Mouse (Mus musculus): ENCODE measurements around the gene Coa4.

The Coa4 gene

DNA sequence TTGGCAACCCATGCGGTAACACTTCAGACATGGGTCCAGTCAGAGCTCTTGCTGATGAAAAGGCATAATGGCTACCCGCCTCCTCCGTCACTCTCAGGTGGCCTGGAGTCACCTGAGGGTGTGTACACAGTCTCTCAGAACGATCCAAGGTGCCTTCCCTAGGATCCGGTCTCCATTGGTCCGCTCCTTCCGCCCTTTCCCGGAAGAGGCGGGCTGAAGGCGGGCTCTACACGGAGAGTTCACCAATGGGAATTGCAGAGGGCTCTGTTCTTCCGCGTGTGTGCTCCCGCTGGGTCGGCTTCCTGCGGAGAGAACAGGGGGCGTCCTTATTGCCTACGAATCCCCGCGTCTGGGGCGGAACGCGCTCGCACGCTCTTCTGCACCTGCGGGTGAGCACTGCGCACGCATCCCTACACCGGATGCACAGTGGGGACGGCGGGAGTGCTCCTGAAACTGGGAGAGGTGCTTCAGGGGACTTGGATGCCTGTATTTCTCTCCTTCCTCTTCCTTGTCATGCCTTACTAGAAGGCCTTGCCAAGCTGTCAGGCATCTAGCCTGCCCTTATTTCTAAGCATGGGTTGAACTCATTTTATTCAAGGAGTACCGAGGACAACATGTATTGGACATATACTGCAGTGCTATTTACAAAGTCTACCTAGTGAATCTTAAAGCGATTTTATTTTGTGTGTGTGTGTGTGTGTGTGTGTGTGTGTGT is at the start of gene Coa4:
Gene Coa4 (plus strand): TSS at position 268 of the 715 bp plus-strand sequence.
- DNase-seq (ENCODE audit: low read depth, low spot score) = peak; percentile 95

DNA sequence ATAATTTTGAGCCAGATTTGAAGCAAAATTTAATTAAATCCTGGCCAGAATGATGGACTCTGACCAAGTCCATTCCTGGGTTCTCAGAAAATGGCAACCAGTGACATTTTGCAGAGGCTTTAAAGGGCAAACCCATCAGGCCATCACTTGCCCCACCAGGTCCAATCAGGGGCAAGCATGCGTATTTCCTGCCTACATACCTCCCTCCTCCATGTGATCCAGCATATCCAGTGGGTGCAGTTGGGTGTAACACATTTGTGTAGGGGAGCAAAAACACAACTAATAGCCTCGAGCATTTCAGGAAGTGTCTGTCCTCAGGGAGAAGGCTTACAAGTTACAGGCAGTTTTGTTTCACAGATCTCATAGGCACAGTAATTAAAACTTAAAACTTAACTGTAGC is 49.6 kb upstream of the Coa4 start:
- DNase-seq (ENCODE audit: low read depth, low spot score) = no peak

DNA sequence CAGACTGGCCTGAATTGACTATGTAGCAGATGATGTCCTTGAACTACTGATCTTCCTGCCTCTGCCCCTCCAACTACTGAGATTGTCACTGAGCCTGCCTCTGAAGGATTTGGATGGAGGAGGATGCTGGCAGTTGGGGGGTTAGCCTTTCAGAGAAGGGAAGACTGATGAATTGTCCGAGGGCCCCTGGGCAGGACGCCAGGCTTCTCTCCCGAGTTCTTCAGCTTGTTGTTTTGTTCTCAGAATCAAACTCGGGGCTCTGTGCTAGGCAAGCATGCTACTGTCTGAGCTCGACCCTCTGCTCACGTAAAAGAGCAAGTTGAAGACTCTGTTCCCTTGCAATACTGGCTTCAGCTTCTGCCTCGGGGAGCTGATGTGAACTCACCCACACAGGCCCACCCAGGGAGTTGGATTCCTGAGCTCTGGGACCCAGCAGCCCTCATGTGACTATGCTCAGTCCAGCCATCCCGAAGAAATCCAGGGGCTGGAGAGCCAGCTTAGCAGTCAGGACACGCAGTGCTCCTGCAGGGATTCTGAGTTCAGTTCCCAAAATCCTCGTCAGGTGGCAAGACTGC is 48.3 kb upstream of the Coa4 start:
- no peak for DNase-seq (ENCODE audit: low read depth, low spot score)

DNA sequence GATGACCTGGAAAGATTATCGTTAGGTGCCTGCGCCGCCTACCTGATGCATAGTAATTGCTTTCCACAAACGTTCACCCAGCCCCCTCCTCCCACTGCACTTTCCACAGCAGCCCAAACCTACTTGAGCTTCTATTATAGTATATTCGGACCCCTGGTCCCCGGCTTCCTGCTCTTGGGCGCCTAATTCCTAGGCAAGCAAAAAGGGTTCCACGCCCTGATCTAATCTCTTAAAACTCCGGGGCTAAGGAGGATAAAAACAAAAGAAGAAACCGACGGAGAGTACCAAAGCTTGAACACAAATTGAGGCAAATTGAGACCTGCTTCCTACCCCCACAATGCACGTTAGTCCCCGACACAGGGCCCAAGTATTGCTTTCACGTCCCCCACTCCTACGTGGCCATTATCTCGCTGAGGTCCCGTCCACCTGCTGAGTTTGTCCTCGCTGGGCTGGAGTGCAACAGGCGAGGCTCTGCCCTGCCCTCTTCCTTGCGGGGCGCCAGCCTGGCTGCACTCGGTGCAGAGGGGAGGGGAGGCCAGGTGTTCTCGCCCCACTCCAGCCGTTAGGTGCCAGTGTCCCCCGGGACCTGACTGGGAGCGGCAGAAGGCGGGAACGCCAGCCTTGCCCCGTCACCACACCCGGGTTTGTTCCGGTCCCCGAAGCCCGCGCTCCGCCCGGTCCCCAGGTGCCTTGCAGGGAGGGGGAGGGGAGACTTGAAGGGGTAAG is 44.3 kb upstream of the Coa4 start:
- DNase-seq (ENCODE audit: low read depth, low spot score) = no peak

DNA sequence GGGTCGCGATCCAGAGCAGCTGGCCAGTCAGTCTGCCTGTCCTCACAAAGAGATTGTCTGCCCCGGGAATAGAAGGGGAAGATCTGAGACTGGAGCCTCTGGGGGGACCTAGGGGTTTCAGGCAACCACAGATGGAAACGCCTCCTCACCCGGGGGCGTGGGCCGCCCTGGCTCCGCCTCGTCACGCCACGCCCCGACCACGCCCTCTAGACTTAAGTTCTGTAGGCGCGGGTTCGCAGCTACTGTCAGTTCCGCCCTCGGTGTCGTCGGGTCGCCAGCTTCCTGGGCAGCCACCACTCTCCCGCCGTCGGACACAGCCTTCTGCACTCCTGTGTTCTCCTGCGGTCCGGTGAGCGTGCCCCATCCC is 43.8 kb upstream of the Coa4 start, which contains the start of gene Ucp2:
Gene Ucp2 (plus strand): TSS at position 221 of the 367 bp plus-strand sequence.
- DNase-seq (ENCODE audit: low read depth, low spot score) = peak; percentile 77

DNA sequence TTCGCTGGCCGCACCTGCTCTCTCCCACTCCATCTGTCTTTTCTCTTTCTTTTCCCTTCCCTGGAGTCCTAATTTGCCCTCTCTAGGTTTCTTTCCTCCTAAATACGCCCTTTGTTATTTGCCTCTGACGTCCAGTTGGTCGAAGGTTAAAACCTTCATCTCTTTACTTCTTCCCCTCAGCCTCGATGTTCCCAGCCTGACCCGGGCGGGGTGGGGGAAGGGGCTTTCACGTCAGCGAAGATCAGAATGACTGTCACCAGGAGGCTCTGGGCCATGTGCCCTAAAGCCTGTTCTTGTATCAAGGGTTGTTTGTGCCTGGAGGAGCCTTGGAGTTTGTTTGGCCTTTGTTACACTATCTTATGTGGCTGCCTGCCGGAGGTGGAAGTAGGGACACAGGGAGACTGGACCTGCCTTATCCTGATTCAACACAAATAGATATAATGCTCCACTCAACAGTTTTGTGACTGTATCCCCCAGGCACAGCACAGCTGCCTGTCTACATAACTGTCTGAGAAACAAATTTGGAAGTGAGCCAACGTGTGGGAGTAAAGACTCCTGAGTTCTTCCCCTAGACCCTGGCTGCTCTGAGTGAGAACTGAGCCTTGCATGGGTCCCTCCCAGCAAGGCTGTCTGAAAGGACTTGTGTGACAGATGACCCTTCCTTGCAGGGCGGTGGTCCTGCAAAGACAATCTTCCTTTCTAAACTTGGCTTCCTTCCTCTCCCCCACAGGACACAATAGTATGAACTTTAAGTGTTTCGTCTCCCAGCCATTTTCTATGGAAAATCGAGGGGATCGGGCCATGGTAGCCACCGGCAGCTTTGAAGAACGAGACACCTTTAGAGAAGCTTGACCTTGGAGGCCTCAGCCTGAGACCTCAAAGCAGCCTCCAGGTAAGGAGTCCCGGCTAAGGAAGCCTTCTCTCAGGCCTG is 43.1 kb upstream of the Coa4 start:
- DNase-seq (ENCODE audit: low read depth, low spot score) = peak; percentile 63

DNA sequence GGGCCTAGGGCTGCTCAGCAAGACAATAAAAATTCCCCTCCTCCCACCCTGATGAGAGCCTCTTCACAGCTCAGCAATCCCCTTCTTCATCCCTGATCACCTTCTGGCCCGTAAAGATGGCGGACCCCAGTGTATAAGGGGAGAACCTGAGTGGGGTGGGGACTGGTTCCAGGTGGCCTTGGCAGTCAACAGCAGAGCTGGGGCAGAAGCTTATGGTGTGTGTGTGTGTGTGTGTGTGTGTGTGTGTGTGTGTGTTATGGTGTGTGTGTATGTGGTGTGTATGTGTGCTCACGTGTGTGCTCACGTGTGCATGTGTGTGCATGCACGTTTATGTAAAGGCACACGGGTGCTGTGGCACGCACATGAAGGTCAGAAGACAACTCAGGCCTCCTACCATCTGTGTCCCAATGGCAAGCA is 42.4 kb upstream of the Coa4 start:
- no peak for DNase-seq (ENCODE audit: low read depth, low spot score)

DNA sequence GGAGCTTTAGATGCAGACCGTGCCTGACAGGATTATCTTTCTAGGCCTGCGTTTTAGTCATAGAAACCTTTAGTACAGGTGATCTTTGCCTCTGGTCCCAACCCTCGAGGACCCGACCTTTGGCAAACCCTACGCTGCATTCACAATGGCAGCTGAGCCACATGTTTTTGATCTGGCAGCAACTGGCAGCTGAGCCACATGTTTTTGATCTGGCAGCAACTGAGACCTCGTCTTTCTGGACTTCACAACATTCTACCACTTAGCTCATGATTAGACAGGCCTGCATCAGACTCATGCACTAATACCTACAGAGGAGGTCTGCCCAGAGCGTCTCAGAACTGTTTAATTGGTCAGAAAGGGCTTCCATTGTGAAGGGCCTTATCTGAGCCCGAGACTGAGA is 41.8 kb upstream of the Coa4 start:
- no peak for DNase-seq (ENCODE audit: low read depth, low spot score)

DNA sequence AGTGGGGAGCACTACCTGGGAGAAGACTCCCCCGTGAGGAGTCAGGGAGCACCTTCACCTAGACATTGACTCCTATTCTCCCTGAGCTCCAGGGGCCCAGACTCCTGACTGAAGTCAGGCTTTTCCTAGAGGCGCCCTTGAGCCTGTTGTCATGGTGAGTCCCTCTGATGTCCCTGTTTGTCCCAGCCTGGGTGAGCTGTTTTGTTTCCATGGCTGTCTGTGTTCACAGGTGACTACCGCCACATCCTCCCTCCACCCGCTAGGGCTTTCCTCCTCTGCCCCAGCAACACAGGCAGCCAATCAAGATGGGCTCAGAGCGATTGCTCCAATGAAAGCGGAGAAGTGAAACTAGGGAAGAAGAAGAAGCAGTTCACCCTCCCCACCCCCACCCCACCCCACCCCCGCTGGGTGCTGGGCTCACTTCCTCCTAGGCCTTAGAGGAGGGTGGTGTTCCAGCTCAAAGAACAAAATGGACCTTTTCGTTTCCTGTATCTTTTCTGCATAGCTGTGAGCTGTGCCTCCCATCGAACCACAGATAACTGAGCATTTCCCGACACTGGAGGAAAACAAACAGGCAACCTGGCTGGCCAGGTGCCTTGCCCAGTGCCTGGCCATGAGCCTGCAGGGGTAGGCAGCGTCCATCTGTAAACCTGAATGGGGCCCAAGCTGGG is 41.2 kb upstream of the Coa4 start:
- peak; percentile 53 for DNase-seq (ENCODE audit: low read depth, low spot score)

DNA sequence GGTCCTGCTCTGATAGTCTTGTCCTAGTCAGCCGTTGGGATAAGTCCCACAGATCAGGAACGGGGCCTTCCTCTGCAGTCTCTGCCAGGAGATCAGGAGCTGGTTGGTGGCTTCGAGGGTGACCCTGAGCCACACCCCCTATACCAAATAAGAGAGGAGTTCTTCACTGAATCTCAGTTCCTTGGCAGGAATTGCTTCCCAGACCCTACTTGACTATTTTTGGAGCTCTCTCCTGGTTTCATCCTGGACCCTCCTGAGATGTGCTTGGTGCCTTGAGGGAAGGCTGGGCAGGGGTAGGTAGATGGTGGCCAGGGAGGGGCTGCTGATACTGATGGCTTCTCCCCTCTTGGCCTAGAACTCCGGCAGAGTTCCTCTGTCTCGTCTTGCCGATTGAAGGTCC is 40.5 kb upstream of the Coa4 start:
- DNase-seq (ENCODE audit: low read depth, low spot score) = no peak

DNA sequence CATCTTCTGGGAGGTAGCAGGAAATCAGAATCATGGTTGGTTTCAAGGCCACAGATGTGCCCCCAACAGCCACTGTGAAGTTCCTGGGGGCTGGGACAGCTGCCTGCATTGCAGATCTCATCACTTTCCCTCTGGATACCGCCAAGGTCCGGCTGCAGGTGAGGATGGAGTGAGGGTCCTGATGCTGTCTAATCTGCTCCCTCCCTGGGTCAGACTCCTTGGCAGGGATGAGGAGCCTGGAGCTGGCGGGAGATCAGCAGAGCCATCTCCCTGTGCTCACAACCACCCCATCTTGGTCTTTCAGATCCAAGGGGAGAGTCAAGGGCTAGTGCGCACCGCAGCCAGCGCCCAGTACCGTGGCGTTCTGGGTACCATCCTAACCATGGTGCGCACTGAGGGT is 40.1 kb upstream of the Coa4 start:
- no peak for DNase-seq (ENCODE audit: low read depth, low spot score)

DNA sequence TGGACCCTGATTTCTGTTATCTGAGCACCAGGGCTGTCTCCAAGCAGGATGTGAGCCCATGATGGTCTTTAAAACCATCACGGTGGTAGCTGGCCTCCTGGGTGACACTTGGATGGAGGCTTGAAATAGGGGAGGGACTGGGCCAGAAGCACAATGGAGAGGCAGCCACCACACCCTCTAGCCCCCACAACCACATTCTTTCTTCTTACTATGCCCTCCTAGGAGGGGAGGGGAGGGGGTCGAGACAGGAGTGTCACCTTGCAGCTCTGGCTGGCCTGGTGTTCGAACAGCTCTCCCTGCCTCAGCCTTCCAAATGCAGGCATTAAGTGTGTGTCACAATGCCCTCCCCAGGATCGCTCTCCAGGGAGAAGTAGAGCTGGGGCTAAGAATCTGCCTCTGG is 39.5 kb upstream of the Coa4 start:
- no peak for DNase-seq (ENCODE audit: low read depth, low spot score)

DNA sequence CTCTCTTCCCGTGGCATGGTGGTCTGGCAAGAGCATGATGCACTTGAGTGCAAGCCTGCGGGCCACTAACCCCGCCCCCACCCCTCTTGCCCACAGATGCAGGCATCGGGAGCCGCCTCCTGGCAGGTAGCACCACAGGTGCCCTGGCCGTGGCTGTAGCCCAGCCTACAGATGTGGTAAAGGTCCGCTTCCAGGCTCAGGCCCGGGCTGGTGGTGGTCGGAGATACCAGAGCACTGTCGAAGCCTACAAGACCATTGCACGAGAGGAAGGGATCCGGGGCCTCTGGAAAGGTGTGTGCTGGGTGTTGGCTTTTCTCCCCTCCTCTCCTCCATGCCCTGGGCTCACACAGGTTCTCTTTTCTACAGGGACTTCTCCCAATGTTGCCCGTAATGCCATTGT is 38.9 kb upstream of the Coa4 start:
- no peak for DNase-seq (ENCODE audit: low read depth, low spot score)

DNA sequence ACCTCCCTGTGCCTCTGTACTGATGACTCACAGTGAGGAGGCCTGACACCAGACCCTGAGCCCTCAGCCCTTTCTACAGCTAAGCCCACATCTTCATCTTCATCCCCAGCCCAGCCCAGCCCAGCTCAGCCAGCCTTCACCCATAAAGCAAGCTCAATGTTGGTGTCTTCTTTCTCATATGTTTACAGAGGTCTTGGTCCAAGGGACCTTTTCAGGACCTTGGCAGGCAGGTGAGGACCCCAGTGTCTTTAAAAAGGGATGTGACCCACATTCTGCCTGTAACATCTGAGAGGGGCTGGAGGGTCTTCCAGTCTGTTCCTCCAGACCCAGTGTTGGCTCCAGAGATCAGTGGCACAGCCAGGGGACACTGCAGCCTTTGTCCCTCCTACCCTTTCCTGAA is 37.4 kb upstream of the Coa4 start:
- DNase-seq (ENCODE audit: low read depth, low spot score) = no peak

DNA sequence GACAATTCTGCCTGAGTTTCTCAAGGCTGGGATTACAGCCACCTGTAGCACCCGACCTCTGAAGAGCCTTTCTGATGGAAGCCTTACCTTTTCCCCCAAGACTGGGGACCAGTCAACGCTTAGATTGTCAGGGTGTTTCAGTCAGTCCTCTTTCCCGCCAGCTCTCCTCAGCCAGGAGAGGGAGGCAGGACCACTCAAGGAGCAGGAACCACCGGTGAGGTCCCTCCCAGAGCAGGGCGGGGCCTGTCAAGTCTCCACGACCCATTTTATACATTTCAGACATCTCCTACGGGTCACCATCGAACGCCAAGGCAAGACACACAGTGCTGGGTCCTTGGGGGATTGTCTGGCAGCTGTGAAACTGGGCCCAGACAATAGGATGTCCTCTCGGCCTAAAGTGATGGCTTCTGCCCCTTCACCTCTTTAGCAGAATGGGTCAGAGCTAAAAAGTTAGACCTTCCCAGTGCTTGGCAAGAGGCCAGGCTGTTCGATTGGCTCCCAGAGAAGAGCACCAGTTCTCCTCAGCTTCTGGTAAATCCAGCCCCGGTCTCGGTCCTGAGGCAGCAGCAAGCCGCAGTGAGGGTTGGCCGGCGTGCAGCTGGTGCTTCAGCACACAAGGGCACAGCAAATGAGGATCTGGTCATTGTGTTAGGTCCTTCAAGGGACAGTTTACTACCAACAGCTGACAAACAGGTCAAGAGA is 36.4 kb upstream of the Coa4 start:
- no peak for DNase-seq (ENCODE audit: low read depth, low spot score)

DNA sequence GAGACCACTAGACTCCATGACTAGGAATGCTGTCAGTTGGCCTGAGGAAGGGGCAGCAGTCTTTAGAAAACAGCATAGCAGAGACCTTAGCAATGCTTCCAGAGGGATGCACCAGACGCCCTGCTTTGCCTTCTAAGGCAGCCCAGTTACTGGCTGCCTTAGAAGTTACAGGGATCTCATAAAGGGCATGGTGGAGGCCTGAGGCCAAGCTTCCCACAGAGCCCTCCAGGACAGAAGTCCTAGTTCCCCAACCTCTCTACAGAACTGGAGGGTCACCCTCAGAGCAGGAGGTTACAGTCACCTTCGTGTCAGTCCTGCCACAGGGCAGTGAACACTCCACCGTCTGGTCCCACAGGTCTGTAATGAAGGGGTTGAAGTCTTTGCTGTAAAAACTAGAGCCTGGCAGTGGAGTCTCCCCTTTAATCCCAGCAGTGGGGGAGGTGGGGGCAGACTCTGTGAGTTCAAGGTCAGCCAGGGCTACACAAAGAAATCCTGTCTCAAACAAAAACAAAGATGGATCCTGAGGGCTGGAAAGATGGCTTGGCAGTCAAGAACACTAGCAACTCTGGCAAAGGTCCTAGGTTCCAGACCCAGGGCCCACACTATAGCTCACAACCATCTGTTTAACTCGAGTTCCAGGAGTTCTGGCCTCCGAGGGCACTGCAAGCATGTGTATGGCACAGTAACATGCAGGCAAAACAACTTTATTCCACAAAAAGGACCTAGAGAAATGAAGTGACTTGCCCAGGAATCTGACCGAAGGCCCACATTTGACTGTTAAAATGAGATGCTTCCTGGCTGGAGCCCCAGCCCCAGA is 35.6 kb upstream of the Coa4 start:
- DNase-seq (ENCODE audit: low read depth, low spot score) = no peak

DNA sequence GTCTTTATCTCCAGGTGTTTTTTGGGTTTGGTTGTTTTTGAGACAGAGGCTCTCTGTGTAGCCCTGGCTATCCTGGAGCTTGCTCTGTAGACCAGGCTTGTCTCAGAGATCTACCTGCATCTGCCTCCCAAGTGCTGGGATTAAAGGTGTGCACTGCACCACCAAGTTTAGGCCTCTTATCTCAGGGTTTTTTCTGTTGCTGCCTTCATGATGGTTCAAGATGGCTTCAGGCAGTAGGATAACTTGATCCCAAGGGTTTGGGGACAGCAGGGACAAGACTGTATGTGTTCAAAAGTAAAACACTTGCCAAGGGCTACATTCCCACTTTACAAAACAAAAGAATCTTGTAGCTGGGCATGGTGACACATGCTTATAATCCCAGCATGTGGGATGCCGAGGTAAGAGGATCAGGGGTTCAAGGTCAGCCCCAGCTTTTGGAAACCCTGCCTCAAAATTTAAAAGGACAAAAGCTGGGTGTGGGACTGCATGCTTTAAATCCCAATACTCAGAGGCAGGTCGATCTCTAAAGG is 35.0 kb upstream of the Coa4 start:
- no peak for DNase-seq (ENCODE audit: low read depth, low spot score)

DNA sequence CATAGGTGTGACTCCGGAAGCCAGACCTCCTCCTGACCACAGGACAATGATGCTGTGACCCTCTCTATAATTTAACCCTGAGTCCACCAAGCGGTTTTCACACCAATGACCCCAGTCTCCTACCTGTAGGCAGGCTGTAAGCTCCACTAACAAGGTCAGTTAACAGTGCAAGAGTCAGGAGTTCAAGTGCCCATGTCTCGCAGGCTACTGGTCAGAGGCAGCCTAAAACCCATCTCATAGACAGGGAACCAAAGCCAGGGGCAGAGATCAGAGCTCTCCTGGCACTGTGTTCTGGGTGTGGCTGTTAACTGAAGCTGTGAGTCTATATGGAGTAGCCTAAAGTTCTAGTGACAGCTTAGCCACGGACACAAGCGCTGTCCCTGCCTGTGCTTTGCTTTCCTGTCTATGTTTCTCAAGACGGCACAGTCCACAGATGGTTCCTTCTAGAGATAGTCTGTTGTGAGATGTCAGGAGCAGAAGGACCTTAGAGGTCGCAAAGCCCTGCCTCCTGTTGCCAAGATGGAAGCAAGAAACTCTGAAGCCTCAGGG is 34.4 kb upstream of the Coa4 start:
- no peak for DNase-seq (ENCODE audit: low read depth, low spot score)

DNA sequence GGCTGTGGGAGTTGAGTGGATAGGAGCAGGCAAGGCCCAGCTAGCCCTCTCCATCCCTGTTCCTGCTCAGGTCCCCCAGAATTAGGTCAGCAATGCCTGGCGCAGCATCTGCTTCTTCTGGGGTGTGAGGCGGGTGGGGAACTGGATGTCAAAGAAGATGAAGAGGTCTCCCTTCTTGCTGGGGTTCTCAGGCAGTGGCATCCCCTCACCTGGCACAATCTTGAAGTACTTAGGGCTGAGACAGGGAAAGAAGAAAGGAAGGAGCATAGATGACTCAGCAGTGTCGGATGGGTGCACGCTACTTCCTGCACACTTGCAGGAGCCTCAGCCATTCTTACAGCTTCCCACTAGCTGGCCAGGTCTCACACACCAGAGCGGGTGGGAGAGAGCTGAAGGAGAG is 33.8 kb upstream of the Coa4 start:
- DNase-seq (ENCODE audit: low read depth, low spot score) = no peak
